Mouse (Mus musculus): ENCODE data around the gene Mcmbp. TPM values are rescaled to one million over a fixed set of nuclear protein-coding genes. Genes with fewer than 3 reads are reported as not detected.

Mcmbp gene
- polyA plus RNA-seq, 1 experiment, result 21.2 TPM

- H3K27ac ChIP-seq (ENCODE audit: control insufficient read depth, insufficient read depth, low read depth, low read length, poor library complexity), result no peak overlapping the region
- 92% methylated on average over 9 of the region's 9 CpGs for WGBS
- peaks cover 6% of the 10 kb centered on the region for H3K4me1 ChIP-seq (ENCODE audit: control insufficient read depth, insufficient read depth, low read length)
- TF ChIP-seq POLR2A (IDR thresholded peaks at IDR 0.05; ENCODE audit: borderline replicate concordance, control insufficient read depth, low read depth, low read length) (no peak), CTCF (IDR thresholded peaks at IDR 0.05; ENCODE audit: control insufficient read depth, insufficient read depth, low read length) (no peak)
- H3K4me3 ChIP-seq (replicated peaks; ENCODE audit: control insufficient read depth, low read depth, low read length), result no peak overlapping the region
Measured at GRCm38 (mm10) chr7:128750296-128750695, 10.0 kb upstream of the Mcmbp start.

DNA sequence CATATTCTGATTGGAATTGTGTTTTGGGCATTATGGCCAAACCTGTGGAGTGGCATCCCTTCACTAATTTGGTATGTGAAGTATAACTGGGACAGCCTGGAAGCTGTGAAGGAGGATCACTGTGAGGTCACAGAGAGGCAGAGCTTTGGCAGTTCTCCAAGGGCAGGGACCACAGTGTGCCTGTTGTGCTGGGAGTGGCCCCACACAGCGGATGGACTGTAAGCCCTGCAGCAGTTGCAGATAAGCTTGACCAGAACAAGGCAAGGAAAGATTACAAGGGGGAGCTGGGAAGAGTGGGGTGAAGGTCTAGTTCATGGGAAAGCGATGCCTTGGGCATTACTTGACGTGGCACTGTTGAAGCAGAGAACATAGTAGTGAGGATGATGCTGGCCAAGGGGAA is 8.5 kb upstream of the Mcmbp start:
- TF ChIP-seq POLR2A (IDR thresholded peaks at IDR 0.05; ENCODE audit: borderline replicate concordance, control insufficient read depth, low read depth, low read length), result no peak
- TF ChIP-seq CTCF (IDR thresholded peaks at IDR 0.05; ENCODE audit: control insufficient read depth, insufficient read depth, low read length), result no peak
- H3K27ac ChIP-seq (ENCODE audit: control insufficient read depth, insufficient read depth, low read depth, low read length, poor library complexity), result no peak overlapping the region; the same call in 1 of the 2 replicates
- peaks cover 6% of the 10 kb centered on the region for H3K4me1 ChIP-seq (ENCODE audit: control insufficient read depth, insufficient read depth, low read length)
- 50% methylated on average over 3 of the region's 3 CpGs for WGBS
- H3K4me3 ChIP-seq (replicated peaks; ENCODE audit: control insufficient read depth, low read depth, low read length), result no peak overlapping the region

GRCm38 (mm10) chr7:128746151-128746550 is 5.9 kb upstream of the Mcmbp start:
- H3K27ac ChIP-seq (ENCODE audit: control insufficient read depth, insufficient read depth, low read depth, low read length, poor library complexity), result no peak overlapping the region
- H3K4me3 ChIP-seq (replicated peaks; ENCODE audit: control insufficient read depth, low read depth, low read length), result peak overlapping the region; percentile 27
- peaks cover 6% of the 10 kb centered on the region for H3K4me1 ChIP-seq (ENCODE audit: control insufficient read depth, insufficient read depth, low read length)
- no peak for TF ChIP-seq CTCF (IDR thresholded peaks at IDR 0.05; ENCODE audit: control insufficient read depth, insufficient read depth, low read length)
- no peak for TF ChIP-seq POLR2A (IDR thresholded peaks at IDR 0.05; ENCODE audit: borderline replicate concordance, control insufficient read depth, low read depth, low read length)
- WGBS, result 86% methylated on average over 10 of the region's 10 CpGs

DNA sequence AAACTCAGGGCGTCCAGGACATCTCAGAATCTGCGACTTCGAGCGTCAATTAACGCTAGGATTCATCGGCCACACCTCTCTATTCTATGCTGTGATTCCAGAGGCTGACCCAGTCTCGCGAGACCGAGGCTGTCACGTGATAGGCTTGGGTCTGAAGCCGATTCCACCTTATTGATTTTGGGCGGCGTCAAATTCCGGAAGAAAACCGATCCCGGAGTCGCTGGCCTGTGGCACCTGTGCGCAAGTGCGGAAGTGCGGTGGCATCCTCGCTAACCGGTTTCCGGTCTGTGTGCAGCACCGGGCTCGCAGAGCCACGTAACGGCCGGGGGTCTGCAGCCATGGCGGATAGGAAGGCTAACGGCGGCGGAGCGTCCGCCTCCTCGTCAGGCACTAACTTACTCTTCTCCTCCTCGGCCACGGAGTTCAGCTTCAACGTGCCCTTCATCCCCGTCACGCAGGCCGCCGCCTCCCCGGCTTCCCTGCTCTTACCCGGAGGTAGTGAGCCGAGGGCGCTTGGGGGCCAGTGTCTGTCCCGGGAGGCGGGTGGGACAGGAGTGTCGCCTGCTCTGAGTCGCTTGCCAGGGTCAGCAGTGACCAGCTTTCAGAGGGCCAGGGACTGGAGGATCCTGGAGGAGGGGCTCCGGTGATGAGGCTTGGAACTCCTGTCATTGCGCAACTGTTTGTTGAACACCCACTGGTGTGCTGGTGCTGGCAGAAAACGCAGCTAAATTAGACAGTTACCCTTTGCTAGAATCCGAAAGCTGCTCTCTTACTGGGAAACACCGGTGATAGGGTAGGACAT is 4.6 kb upstream of the Mcmbp start, which contains the start of gene Sec23ip:
TSS of gene Sec23ip (plus strand) at position 260 of the 802 bp plus-strand sequence.
- H3K27ac ChIP-seq (ENCODE audit: control insufficient read depth, insufficient read depth, low read depth, low read length, poor library complexity), result peak within 1 kb of the TSS; percentile 64
- peak; percentile 95 for TF ChIP-seq POLR2A (IDR thresholded peaks at IDR 0.05; ENCODE audit: borderline replicate concordance, control insufficient read depth, low read depth, low read length)
- no peak for TF ChIP-seq CTCF (IDR thresholded peaks at IDR 0.05; ENCODE audit: control insufficient read depth, insufficient read depth, low read length)
- peak within 1 kb of the TSS; percentile 95 for H3K4me3 ChIP-seq (replicated peaks; ENCODE audit: control insufficient read depth, low read depth, low read length)
- peaks cover 6% of the 10 kb centered on the region for H3K4me1 ChIP-seq (ENCODE audit: control insufficient read depth, insufficient read depth, low read length)
- under 1% methylated on average over 55 of the region's 55 CpGs for WGBS

- H3K4me1 ChIP-seq (ENCODE audit: control insufficient read depth, insufficient read depth, low read length), result peaks cover 6% of the 10 kb centered on the region
- WGBS, result 41% methylated on average over 2 of the region's 2 CpGs
Measured at GRCm38 (mm10) chr7:128743898-128744297, 3.6 kb upstream of the Mcmbp start.

GRCm38 (mm10) chr7:128739462-128740277 is 625 bp downstream of the Mcmbp start:
- no peak for TF ChIP-seq CTCF (IDR thresholded peaks at IDR 0.05; ENCODE audit: control insufficient read depth, insufficient read depth, low read length)
- peak; percentile 39; the same call in 1 of the 2 replicates for TF ChIP-seq POLR2A (IDR thresholded peaks at IDR 0.05; ENCODE audit: borderline replicate concordance, control insufficient read depth, low read depth, low read length)
- Histone ChIP-seq H3K4me1 (ENCODE audit: control insufficient read depth, insufficient read depth, low read length) (no peaks in the 10 kb centered on the region; the same call in 1 of the 2 replicates), H3K4me3 (replicated peaks; ENCODE audit: control insufficient read depth, low read depth, low read length) (peak overlapping the region; percentile 87), H3K27ac (ENCODE audit: control insufficient read depth, insufficient read depth, low read depth, low read length, poor library complexity) (peak overlapping the region; percentile 98)
- WGBS, result under 1% methylated on average over 80 of the region's 80 CpGs

More at GRCm38 (mm10) chr7:128743898-128744297, 3.6 kb upstream of the Mcmbp start:
- no peak for TF ChIP-seq POLR2A (IDR thresholded peaks at IDR 0.05; ENCODE audit: borderline replicate concordance, control insufficient read depth, low read depth, low read length)
- no peak for TF ChIP-seq CTCF (IDR thresholded peaks at IDR 0.05; ENCODE audit: control insufficient read depth, insufficient read depth, low read length)
- H3K27ac ChIP-seq (ENCODE audit: control insufficient read depth, insufficient read depth, low read depth, low read length, poor library complexity), result no peak overlapping the region
- no peak overlapping the region for H3K4me3 ChIP-seq (replicated peaks; ENCODE audit: control insufficient read depth, low read depth, low read length)

DNA sequence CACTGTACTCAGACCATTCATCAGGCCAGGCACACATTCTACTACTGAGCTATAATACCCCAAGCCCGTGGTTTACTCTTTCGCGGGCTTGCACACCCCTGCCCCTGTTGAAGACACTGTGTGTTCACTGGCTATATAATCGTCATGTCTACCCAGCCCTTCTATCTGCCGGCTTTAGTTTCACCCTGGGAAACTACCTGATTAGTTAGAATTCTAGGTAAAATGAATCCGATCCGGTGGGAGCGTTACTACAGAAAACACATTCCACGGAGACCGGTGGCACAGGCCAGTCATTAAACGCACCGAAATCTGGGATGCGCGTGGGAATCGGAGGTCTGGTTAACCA is 1.2 kb downstream of the Mcmbp start:
- peak overlapping the region; percentile 87 for H3K4me3 ChIP-seq (replicated peaks; ENCODE audit: control insufficient read depth, low read depth, low read length)
- H3K4me1 ChIP-seq (ENCODE audit: control insufficient read depth, insufficient read depth, low read length), result no peaks in the 10 kb centered on the region; the same call in 1 of the 2 replicates
- TF ChIP-seq CTCF (IDR thresholded peaks at IDR 0.05; ENCODE audit: control insufficient read depth, insufficient read depth, low read length) (no peak), POLR2A (IDR thresholded peaks at IDR 0.05; ENCODE audit: borderline replicate concordance, control insufficient read depth, low read depth, low read length) (no peak)
- H3K27ac ChIP-seq (ENCODE audit: control insufficient read depth, insufficient read depth, low read depth, low read length, poor library complexity), result peak overlapping the region; percentile 61
- WGBS, result 2% methylated on average over 15 of the region's 15 CpGs

GRCm38 (mm10) chr7:128738041-128738440 is 2.3 kb downstream of the Mcmbp start:
- 10% methylated on average over 5 of the region's 5 CpGs for WGBS
- TF ChIP-seq CTCF (IDR thresholded peaks at IDR 0.05; ENCODE audit: control insufficient read depth, insufficient read depth, low read length), result no peak
- TF ChIP-seq POLR2A (IDR thresholded peaks at IDR 0.05; ENCODE audit: borderline replicate concordance, control insufficient read depth, low read depth, low read length), result no peak
- no peaks in the 10 kb centered on the region; the same call in 1 of the 2 replicates for H3K4me1 ChIP-seq (ENCODE audit: control insufficient read depth, insufficient read depth, low read length)
- peak overlapping the region; percentile 51 for H3K4me3 ChIP-seq (replicated peaks; ENCODE audit: control insufficient read depth, low read depth, low read length)
- H3K27ac ChIP-seq (ENCODE audit: control insufficient read depth, insufficient read depth, low read depth, low read length, poor library complexity), result peak overlapping the region; percentile 36; the same call in 1 of the 2 replicates
